Mouse (Mus musculus) neutrophil, adult 65 days (primary cell): ENCODE data around the gene Gm13277. TPM values are rescaled to one million over a fixed set of nuclear protein-coding genes. Genes with fewer than 3 reads are reported as not detected.

ENCODE experiments used
- total RNA-seq: library from RNA; stranded (reverse); gene quantifications from 2 replicates; pipeline ENCODE4 v1.2.4, GENCODE M21; 2023

Gm13277 gene
- total RNA-seq, 1 experiment from 2014 or later, result not detected

Other genes with a start within 250 kb of the Gm13277 start
- not detected in 2 replicates for gene Ifna15, start 230.4 kb upstream of the Gm13277 start, total RNA-seq
- gene Ifna14, start 216.8 kb upstream of the Gm13277 start, total RNA-seq, result not detected in 2 replicates
- not detected in 2 replicates for gene Ifna9, start 196.2 kb upstream of the Gm13277 start, total RNA-seq
- not detected in 2 replicates for gene Ifna12, start 185.3 kb upstream of the Gm13277 start, total RNA-seq
- not detected in 2 replicates for gene C87499, start 154.2 kb upstream of the Gm13277 start, total RNA-seq
- gene Ifna13, start 144.2 kb upstream of the Gm13277 start, total RNA-seq, result not detected in 2 replicates
- not detected in 2 replicates for gene Ifna16, start 111.7 kb upstream of the Gm13277 start, total RNA-seq
- gene Ifna2, start 104.7 kb upstream of the Gm13277 start, total RNA-seq, result not detected in 2 replicates
- gene Ifnab, start 97.3 kb upstream of the Gm13277 start, total RNA-seq, result not detected in 2 replicates
- gene Gm26566, start 66.8 kb upstream of the Gm13277 start, total RNA-seq, result 0.63 TPM in 1 of 2 replicates, not detected in the other
- 48.2 and 49.4 TPM in 2 replicates for gene Klhl9, start 66.2 kb upstream of the Gm13277 start, total RNA-seq
- not detected in 2 replicates for gene Gm13271, start 33.8 kb upstream of the Gm13277 start, total RNA-seq
- gene Gm13283, start 28.5 kb upstream of the Gm13277 start, total RNA-seq, result not detected in 2 replicates
- gene Gm13290, start 14.8 kb upstream of the Gm13277 start, total RNA-seq, result 0.54 TPM in 1 of 2 replicates, not detected in the other
- gene Gm13289, start 11.7 kb upstream of the Gm13277 start, total RNA-seq, result not detected in 2 replicates
- gene Gm13272, start 8.8 kb upstream of the Gm13277 start, total RNA-seq, result not detected in 2 replicates
- not detected in 2 replicates for gene Ifnz, start 6.5 kb upstream of the Gm13277 start, total RNA-seq
- gene Gm13276, start 2.9 kb upstream of the Gm13277 start, total RNA-seq, result not detected in 2 replicates
- gene Gm13278, start 2.9 kb downstream of the Gm13277 start, total RNA-seq, result not detected in 2 replicates
- not detected in 2 replicates for gene Gm13275, start 5.9 kb downstream of the Gm13277 start, total RNA-seq
- gene Gm13279, start 8.8 kb downstream of the Gm13277 start, total RNA-seq, result not detected in 2 replicates
- 0.45 TPM in 1 of 2 replicates, not detected in the other for gene Gm13285, start 11.0 kb downstream of the Gm13277 start, total RNA-seq
- gene Gm13287, start 14.6 kb downstream of the Gm13277 start, total RNA-seq, result not detected in 2 replicates
- not detected in 2 replicates for gene Gm13288, start 16.9 kb downstream of the Gm13277 start, total RNA-seq
- not detected in 2 replicates for gene Ifna7, start 27.6 kb downstream of the Gm13277 start, total RNA-seq
- not detected in 2 replicates for gene Ifna11, start 31.3 kb downstream of the Gm13277 start, total RNA-seq
- gene Ifna6, start 38.8 kb downstream of the Gm13277 start, total RNA-seq, result not detected in 2 replicates
- not detected in 2 replicates for gene Ifna5, start 46.9 kb downstream of the Gm13277 start, total RNA-seq
- gene Ifna4, start 53.2 kb downstream of the Gm13277 start, total RNA-seq, result not detected in 2 replicates
- not detected in 2 replicates for gene Ifna1, start 61.5 kb downstream of the Gm13277 start, total RNA-seq
- not detected in 2 replicates for gene Ifne, start 91.6 kb downstream of the Gm13277 start, total RNA-seq